Mouse (Mus musculus) central nervous system, embryonic 14 days (tissue): ENCODE results near the gene Cenpm. TPM values are rescaled to one million over a fixed set of nuclear protein-coding genes. Genes with fewer than 3 reads are reported as not detected.

ENCODE experiments used
- polyA plus RNA-seq: library from polyadenylated mRNA; depleted of rRNA; stranded (reverse); fragments of >200 nt; gene quantifications from 2 replicates; pipeline ENCODE4 v1.2.3, GENCODE M21; 2012; rRNA removed

Gene Cenpm
- polyA plus RNA-seq = 22.7 and 24.3 TPM in 2 replicates

DNA sequence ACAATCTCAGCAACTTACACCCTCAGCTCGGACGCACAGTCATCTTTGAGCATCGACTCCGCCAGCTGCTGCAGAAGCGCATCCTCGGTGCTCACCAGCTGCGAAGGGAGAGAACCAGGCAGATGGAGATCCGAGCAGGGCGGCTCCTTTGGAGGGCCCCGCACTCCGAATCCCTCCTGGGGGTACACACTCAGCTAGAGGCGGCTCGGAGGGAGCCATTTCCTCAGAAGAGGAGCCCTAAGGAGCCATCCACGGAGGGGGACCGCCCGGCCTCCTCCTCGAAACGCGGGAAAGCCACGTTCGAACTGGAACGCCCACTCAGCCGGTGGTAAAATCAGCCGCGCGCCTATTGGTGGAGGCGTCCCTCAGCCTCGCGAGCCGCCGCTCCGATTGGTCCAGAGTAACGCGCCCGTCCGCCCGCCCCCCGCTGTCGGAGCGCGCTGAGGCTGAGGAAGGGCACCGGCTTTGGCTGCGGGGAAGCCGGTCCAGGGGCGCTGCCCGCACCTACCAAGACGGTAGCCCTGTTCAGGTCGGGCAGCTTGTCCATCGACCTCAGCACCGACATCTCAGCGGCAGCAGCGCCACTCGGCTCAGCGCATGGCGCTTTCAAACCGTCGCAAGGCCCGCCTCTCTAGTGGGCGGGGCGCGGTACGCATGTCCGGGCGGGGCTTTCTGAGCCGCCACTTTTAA is at the start of gene Cenpm:
Gene Cenpm (minus strand): TSS at position 634 of the 690 bp plus-strand sequence.

DNA sequence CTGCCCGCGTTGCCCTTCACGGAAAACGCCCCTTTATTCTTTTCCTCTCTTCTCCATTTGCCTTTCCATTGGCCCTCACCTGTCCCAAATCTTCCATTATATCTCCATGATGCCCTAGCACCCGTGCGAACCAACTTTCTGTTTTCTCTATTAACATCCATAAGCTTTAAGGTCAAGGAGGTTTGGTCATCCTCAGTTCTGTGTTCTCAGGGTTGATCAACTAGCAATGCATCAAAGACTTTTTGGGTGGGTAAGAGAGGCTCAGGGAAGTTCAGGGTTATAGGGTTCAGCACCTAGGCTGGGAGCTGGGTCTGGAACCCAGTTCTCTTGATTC is 30.0 kb upstream of the Cenpm start, which contains the start of gene Sept3:
Gene Sept3 (plus strand): TSS at position 301 of the 334 bp plus-strand sequence.

DNA sequence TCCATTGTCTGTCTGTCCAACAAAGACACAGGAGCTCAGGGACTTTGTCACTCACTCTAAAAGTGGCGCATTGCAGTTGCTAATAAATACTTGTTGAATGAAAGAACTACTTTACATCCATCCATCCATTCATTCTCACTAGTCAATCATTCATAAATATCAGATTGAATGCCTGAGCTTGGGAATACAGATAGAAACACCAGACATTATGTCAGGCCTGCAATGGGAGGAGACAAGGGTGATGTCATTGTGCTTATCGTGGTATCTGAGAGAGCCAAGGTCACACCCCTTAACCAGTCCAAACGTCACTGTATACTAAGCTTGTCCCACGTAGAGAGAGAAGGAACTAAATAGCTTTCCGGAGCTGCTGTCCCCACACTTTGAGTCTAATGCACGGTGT is 7.5 kb upstream of the Cenpm start, which contains the start of gene 1500009C09Rik:
Gene 1500009C09Rik (plus strand): TSS at position 301 of the 400 bp plus-strand sequence.

GRCm38 (mm10) chr15:82223657-82224601 is 20.6 kb downstream of the Cenpm start, which contains the start of gene Tnfrsf13c:
Tnfrsf13c (minus strand) TSS chr15:82224369.

DNA sequence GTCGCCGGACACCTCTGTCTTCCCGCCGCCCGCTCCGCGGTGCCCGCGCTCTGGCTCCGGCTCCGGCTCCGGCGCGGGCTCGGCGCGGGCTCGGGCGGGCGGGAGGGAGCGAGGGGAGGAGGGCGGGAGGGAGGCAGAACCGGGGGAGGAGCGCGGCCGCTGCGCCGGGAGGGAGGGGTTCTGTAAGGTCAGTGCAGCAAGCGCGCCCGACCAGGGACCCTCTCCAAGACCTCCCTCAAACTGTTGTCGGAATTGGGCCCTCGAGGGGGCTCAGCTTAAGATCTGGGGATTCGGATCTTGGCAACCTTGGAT is 31.8 kb downstream of the Cenpm start, which contains the start of gene Shisa8:
Gene Shisa8 (minus strand): TSS at position 64 of the 312 bp plus-strand sequence.

Other genes starting within 250 kb of the Cenpm start
- 39.9 and 41.8 TPM in 2 replicates for gene Desi1, start 210.9 kb downstream of the Cenpm start, polyA plus RNA-seq
- gene Snu13, start 197.2 kb downstream of the Cenpm start, polyA plus RNA-seq = 130 and 143 TPM in 2 replicates
- gene 4930407I10Rik, start 185.6 kb downstream of the Cenpm start, polyA plus RNA-seq = not detected in 2 replicates
- 0.07 and 0.08 TPM in 2 replicates for gene Mei1, start 174.8 kb downstream of the Cenpm start, polyA plus RNA-seq
- 21.0 and 22.7 TPM in 2 replicates for gene Ccdc134, start 116.8 kb downstream of the Cenpm start, polyA plus RNA-seq
- gene Srebf2, start 97.6 kb downstream of the Cenpm start, polyA plus RNA-seq = 145 and 151 TPM in 2 replicates
- gene Shisa8, start 31.9 kb downstream of the Cenpm start, polyA plus RNA-seq = 2.3 and 2.4 TPM in 2 replicates
- 0.31 and 0.43 TPM in 2 replicates for gene Tnfrsf13c, start 20.4 kb downstream of the Cenpm start, polyA plus RNA-seq
- 47.9 and 57.4 TPM in 2 replicates for gene 1500009C09Rik, start 7.6 kb upstream of the Cenpm start, polyA plus RNA-seq
- gene Sept3, start 30.1 kb upstream of the Cenpm start, polyA plus RNA-seq = 418 and 474 TPM in 2 replicates
- 0.09 and 0.10 TPM in 2 replicates for gene Wbp2nl, start 54.2 kb upstream of the Cenpm start, polyA plus RNA-seq
- gene Naga, start 94.2 kb upstream of the Cenpm start, polyA plus RNA-seq = 46.4 and 57.5 TPM in 2 replicates
- 1.5 and 3.3 TPM in 2 replicates for gene Pheta2, start 94.2 kb upstream of the Cenpm start, polyA plus RNA-seq
- gene Smdt1, start 94.2 kb upstream of the Cenpm start, polyA plus RNA-seq = 251 and 253 TPM in 2 replicates
- gene Ndufa6, start 109.6 kb upstream of the Cenpm start, polyA plus RNA-seq = 340 and 360 TPM in 2 replicates
- 6.6 and 12.4 TPM in 2 replicates for gene Cyp2d22, start 135.5 kb upstream of the Cenpm start, polyA plus RNA-seq
- gene Cyp2d11, start 149.3 kb upstream of the Cenpm start, polyA plus RNA-seq = not detected in 2 replicates
- gene Cyp2d10, start 162.4 kb upstream of the Cenpm start, polyA plus RNA-seq = not detected in 2 replicates
- 0.08 TPM in 1 of 2 replicates, not detected in the other for gene Cyp2d9, start 188.7 kb upstream of the Cenpm start, polyA plus RNA-seq